Mouse (Mus musculus): ENCODE results near the gene Tsc22d1. TPM values are rescaled to one million over a fixed set of nuclear protein-coding genes. Genes with fewer than 3 reads are reported as not detected.

Gene Tsc22d1
- total and polyA plus RNA-seq, 3 experiments: 0.25 to 1.3 (median 0.69) TPM

DNA sequence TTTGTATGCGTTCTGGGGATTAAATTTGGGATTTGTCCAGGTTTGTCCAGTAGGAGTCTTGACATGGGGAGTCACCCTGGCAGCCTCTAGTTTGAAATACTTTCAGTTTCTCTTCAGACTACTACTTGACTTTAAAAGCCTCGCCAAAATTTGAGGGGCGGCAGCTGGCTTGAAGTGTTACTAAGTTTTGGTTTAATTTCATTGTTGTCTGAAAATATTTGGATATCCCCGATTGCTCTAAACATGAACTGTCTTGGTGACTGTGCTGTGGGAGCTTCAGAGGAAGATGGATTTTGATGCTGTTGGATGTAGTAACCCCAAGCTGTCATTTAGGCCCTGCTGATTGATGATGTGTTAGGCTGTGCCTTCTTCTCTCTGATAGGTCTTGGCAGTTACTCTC is 34.2 kb downstream of the Tsc22d1 start:
- Histone ChIP-seq H3K4me2 (ENCODE audit: insufficient read depth, low read depth, poor library complexity, severe bottlenecking) (peak overlapping the region; percentile 79; the same call in 1 of the 2 replicates), H3K4me1 (ENCODE audit: control insufficient read depth in 1 of 2, insufficient read depth in 2 of 2) (peaks cover 0 to 5% of the 10 kb centered on the region in 2 experiments; a peak in 3 of 4 replicates), H3K27ac (ENCODE audit: insufficient read depth, low read depth) (no peak overlapping the region), H3K27me3 (replicated peaks) (no peaks in the 10 kb centered on the region), H3K4me3 (replicated peaks in 1 of 3; ENCODE audit: low read depth in 2 of 3, low read length in 2 of 3, poor library complexity in 1 of 3) (no peak overlapping the region), H3K9me3 (replicated peaks; ENCODE audit: low read length) (no peaks in the 10 kb centered on the region), H3K36me3 (replicated peaks in 1 of 2; ENCODE audit: control insufficient read depth in 1 of 2, insufficient read depth in 1 of 2, low read length in 1 of 2) (no peaks in the 10 kb centered on the region), H3K79me2 (replicated peaks; ENCODE audit: control insufficient read depth, extremely low read depth, insufficient read depth, poor library complexity, severe bottlenecking) (no peaks in the 10 kb centered on the region), H3K9ac (ENCODE audit: insufficient read depth, low read depth) (no peak overlapping the region)
- in situ Hi-C loops (cut with MboI; ENCODE audit: low pct_ligation_motif_present, low pct_unique_long_range_greater_than_20kb, low sequenced_read_pairs) (no loop called here), dilution Hi-C loops (cut with MboI; ENCODE audit: extremely low pct_ligation_motif_present, extremely low pct_unique_long_range_greater_than_20kb, low sequenced_read_pairs) (no loop called here)
- TF ChIP-seq MAZ (IDR thresholded peaks at IDR 0.05; ENCODE audit: low read depth, low read length) (no peak), TCF12 (IDR thresholded peaks at IDR 0.05; ENCODE audit: low read depth, low read length) (no peak), ZC3H11A (IDR thresholded peaks at IDR 0.05; ENCODE audit: low read depth, low read length) (no peak), MAFK (IDR thresholded peaks at IDR 0.05; ENCODE audit: insufficient replicate concordance, low read length) (no peak), SIN3A (IDR thresholded peaks at IDR 0.05; ENCODE audit: low read length) (no peak), E2F4 (IDR thresholded peaks at IDR 0.05; ENCODE audit: insufficient replicate concordance, low read depth, low read length) (no peak), ETS1 (conservative IDR thresholded peaks at IDR 0.05; ENCODE audit: low read depth, low read length) (no peak)
- no peak for DNase-seq (ENCODE audit: extremely low read depth)

DNA sequence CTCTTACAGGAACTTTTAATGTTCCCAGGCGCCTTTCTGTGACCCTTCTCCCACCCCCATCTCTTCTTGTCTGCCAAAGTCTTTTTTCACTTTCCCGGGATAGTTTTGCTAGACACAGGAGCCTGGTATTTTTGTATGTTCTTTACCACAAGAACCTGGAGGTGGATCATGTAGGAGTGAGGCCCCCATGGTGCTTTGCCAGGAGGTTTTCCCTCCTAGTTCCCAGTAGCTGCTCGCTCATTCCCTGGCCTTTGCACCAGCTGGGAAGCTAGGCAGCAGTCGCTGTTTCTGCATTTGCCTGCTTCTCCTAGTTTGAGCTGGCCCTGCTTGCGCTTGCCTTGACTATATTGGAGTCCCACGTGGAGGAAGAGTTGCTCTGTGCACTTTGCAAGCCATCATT is 36.2 kb downstream of the Tsc22d1 start:
- dilution Hi-C loops (cut with MboI; ENCODE audit: extremely low pct_ligation_motif_present, extremely low pct_unique_long_range_greater_than_20kb, low sequenced_read_pairs) (no loop called here), in situ Hi-C loops (cut with MboI; ENCODE audit: low pct_ligation_motif_present, low pct_unique_long_range_greater_than_20kb, low sequenced_read_pairs) (no loop called here)
- Histone ChIP-seq H3K4me2 (ENCODE audit: insufficient read depth, low read depth, poor library complexity, severe bottlenecking) (no peak overlapping the region), H3K9me3 (replicated peaks; ENCODE audit: low read length) (no peaks in the 10 kb centered on the region), H3K4me1 (ENCODE audit: control insufficient read depth in 1 of 2, insufficient read depth in 2 of 2) (peaks cover 0 to 9% of the 10 kb centered on the region in 2 experiments; a peak in 3 of 4 replicates), H3K79me2 (replicated peaks; ENCODE audit: control insufficient read depth, extremely low read depth, insufficient read depth, poor library complexity, severe bottlenecking) (no peaks in the 10 kb centered on the region), H3K27ac (ENCODE audit: insufficient read depth, low read depth) (no peak overlapping the region), H3K36me3 (replicated peaks in 1 of 2; ENCODE audit: control insufficient read depth in 1 of 2, insufficient read depth in 1 of 2, low read length in 1 of 2) (no peaks in the 10 kb centered on the region), H3K4me3 (replicated peaks in 1 of 3; ENCODE audit: low read depth in 2 of 3, low read length in 2 of 3, poor library complexity in 1 of 3) (no peak overlapping the region), H3K9ac (ENCODE audit: insufficient read depth, low read depth) (no peak overlapping the region), H3K27me3 (replicated peaks) (no peaks in the 10 kb centered on the region)
- DNase-seq (ENCODE audit: extremely low read depth): no peak
- no peak for TF ChIP-seq EP300 (IDR thresholded peaks at IDR 0.05; ENCODE audit: low read length)
- TF ChIP-seq TCF12 (IDR thresholded peaks at IDR 0.05; ENCODE audit: low read depth, low read length): no peak
- no peak for TF ChIP-seq BHLHE40 (IDR thresholded peaks at IDR 0.05; ENCODE audit: low read depth, low read length)
- no peak for TF ChIP-seq NELFE (IDR thresholded peaks at IDR 0.05; ENCODE audit: low read depth, low read length)
- TF ChIP-seq CTCF (conservative IDR thresholded peaks at IDR 0.05 in 1 of 2, IDR thresholded peaks at IDR 0.05 in 1 of 2; ENCODE audit: low read depth in 2 of 2, low read length in 2 of 2): no peak
- no peak for TF ChIP-seq KAT2A (IDR thresholded peaks at IDR 0.05; ENCODE audit: insufficient replicate concordance, low read length)
- no peak for TF ChIP-seq MYC (IDR thresholded peaks at IDR 0.05; ENCODE audit: low read depth, low read length)
- TF ChIP-seq RAD21 (IDR thresholded peaks at IDR 0.05; ENCODE audit: low read depth, low read length): no peak
- TF ChIP-seq UBTF (IDR thresholded peaks at IDR 0.05; ENCODE audit: low read depth, low read length): no peak
- no peak for TF ChIP-seq ZNF384 (IDR thresholded peaks at IDR 0.05; ENCODE audit: low read depth, low read length)
